Mouse (Mus musculus): Measurements from ENCODE around the gene Afmid. TPM values are rescaled to one million over a fixed set of nuclear protein-coding genes. Genes with fewer than 3 reads are reported as not detected.

The Afmid gene
- total RNA-seq, 2 experiments from 2014 or later = 1.9 to 3.1 TPM

- DNase-seq = no peak
Measured at GRCm38 (mm10) chr11:117879676-117880075, 54.0 kb downstream of the Afmid start.

DNA sequence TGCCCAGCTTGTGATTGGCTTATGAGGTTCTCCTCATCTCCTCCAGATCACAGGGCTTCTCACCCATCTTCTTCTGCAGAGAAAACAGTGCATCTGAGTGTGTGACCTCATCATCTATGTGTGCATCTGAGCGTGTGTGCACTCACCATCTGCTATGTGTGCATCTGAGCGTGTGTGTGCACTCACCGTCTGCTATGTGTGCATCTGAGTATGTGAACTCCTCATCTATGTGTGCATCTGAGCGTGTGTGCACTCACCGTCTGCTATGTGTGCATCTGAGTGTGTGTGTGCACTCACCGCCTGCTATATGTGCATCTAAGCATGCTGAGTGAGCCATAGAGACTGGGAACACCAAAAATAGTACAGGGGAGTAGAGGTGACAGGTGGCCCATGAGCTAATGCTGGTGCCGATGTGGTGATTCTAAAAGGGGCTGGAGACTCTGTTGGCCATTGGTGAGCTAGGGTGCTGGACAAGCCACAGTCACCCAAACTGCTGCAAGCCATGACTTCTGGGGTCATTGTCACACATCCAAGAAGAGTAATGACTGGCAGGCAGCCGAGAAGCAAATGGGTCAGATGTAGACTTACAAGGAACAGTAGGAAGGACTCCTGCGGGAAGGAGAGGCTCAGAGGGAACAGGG is 54.7 kb downstream of the Afmid start:
- DNase-seq = no peak

- DNase-seq = no peak
Measured at GRCm38 (mm10) chr11:117880977-117881358, 55.2 kb downstream of the Afmid start.

- no peak for DNase-seq
Measured at GRCm38 (mm10) chr11:117881787-117882186, 56.1 kb downstream of the Afmid start.

GRCm38 (mm10) chr11:117882208-117882607 is 56.5 kb downstream of the Afmid start:
- DNase-seq = no peak

DNA sequence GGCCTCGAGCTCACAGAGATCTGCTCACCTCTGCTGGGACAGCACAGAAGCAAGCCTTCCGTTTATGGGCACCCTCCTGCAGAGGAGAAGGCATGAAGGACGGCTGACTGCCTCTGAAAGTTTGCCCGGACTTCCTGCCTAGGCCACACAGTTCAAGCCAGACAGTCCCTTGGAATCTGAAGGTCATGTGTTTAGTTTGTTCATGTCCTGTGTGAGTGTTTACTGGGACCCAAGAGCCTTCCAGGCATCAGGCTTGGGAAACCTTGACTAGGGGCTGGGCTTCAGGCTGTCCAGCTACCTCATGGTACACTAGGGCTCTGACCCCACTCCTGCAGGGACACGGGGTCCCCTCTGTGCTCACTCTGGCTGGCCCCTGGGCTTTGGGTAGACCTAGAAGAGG is 60.3 kb downstream of the Afmid start:
- DNase-seq = no peak

- DNase-seq = no peak
Measured at GRCm38 (mm10) chr11:117888168-117888852, 62.6 kb downstream of the Afmid start.

- DNase-seq = no peak
Measured at GRCm38 (mm10) chr11:117888853-117889822, 63.4 kb downstream of the Afmid start.

Other genes starting within 250 kb of the Afmid start
- 10 to 100 TPM; 17.2 to 18.2 TPM for gene Tnrc6c, start 171.6 kb upstream of the Afmid start, total RNA-seq (2021)
- 1 to 10 TPM in 1 of 2 experiments, under 1 TPM in 1; 0.56 to 1.6 TPM for gene Tmc8, start 43.8 kb upstream of the Afmid start, total RNA-seq (2021)
- gene Tmc6, start 43.7 kb upstream of the Afmid start, total RNA-seq (2021) = 1 to 10 TPM; 6.8 to 7.8 TPM
- gene 6030468B19Rik, start 28.3 kb upstream of the Afmid start, total RNA-seq (2021) = not detected
- gene Gm20708, start 16.3 kb upstream of the Afmid start, total RNA-seq (2021) = 1 to 10 TPM; 1.0 to 1.1 TPM
- 100 to 1,000 TPM; 143 to 146 TPM for gene Syngr2, start 16.3 kb upstream of the Afmid start, total RNA-seq (2021)
- gene Tk1, start 168 bp downstream of the Afmid start, total RNA-seq (2021) = 1 to 10 TPM; 2.8 to 4.3 TPM
- gene Birc5, start 23.3 kb downstream of the Afmid start, total RNA-seq (2021) = under 1 TPM in 1 of 2 experiments, not detected in 1; 0.86 TPM
- not detected for gene Tmem235, start 34.8 kb downstream of the Afmid start, total RNA-seq (2021)
- gene Tha1, start 47.6 kb downstream of the Afmid start, total RNA-seq (2021) = 1 to 10 TPM; 4.7 to 6.1 TPM
- 1 to 10 TPM; 4.4 to 6.1 TPM for gene Socs3, start 144.1 kb downstream of the Afmid start, total RNA-seq (2021)
- gene Pgs1, start 160.4 kb downstream of the Afmid start, total RNA-seq (2021) = 10 to 100 TPM; 18.4 to 18.6 TPM

All from gastrocnemius, postnatal 25 days (tissue).